Mouse (Mus musculus) cerebellum, adult (tissue): Measurements from ENCODE around the gene Rpl35.

Experiments used
- ATAC-seq: cut with Nextera tagmentation; 2 replicates; pipeline ENCODE4 v1.9.2; 2017; ENCODE audit warnings: mild to moderate bottlenecking, moderate library complexity, mixed read lengths; ENCODE audit not compliant: insufficient number of reproducible peaks, low FRiP score, low TSS enrichment

The Rpl35 gene

GRCm38 (mm10) chr2:38999381-38999780 is 6.0 kb downstream of the Rpl35 start:
- ATAC-seq, result no peak

- peak; percentile 89 for ATAC-seq
Observed at GRCm38 (mm10) chr2:38997386-38998374, 7.7 kb downstream of the Rpl35 start, which contains the start of gene Wdr38. Gene Wdr38, plus strand, starts transcription at chr2:38997476.

GRCm38 (mm10) chr2:38992452-38992851 is 13.0 kb downstream of the Rpl35 start:
- no peak for ATAC-seq

GRCm38 (mm10) chr2:38992004-38992403 is 13.4 kb downstream of the Rpl35 start:
- no peak for ATAC-seq

- ATAC-seq, result no peak
Observed at GRCm38 (mm10) chr2:38988929-38989328, 16.5 kb downstream of the Rpl35 start.

GRCm38 (mm10) chr2:38987803-38988510 is 17.5 kb downstream of the Rpl35 start:
- no peak for ATAC-seq

- ATAC-seq, result no peak
Observed at GRCm38 (mm10) chr2:38987371-38987770, 18.1 kb downstream of the Rpl35 start.

- ATAC-seq, result no peak
Observed at GRCm38 (mm10) chr2:38986580-38986979, 18.8 kb downstream of the Rpl35 start.

- ATAC-seq, result no peak
Observed at GRCm38 (mm10) chr2:38983456-38983855, 22.0 kb downstream of the Rpl35 start.

- no peak for ATAC-seq
Observed at GRCm38 (mm10) chr2:38977837-38978236, 27.6 kb downstream of the Rpl35 start.

- ATAC-seq, result no peak
Observed at GRCm38 (mm10) chr2:38975941-38976805, 29.3 kb downstream of the Rpl35 start.

GRCm38 (mm10) chr2:38975181-38975580 is 30.2 kb downstream of the Rpl35 start:
- ATAC-seq, result no peak

GRCm38 (mm10) chr2:38974171-38974570 is 31.3 kb downstream of the Rpl35 start:
- ATAC-seq, result no peak

GRCm38 (mm10) chr2:38973701-38974100 is 31.7 kb downstream of the Rpl35 start:
- ATAC-seq, result no peak

GRCm38 (mm10) chr2:38973223-38973622 is 32.2 kb downstream of the Rpl35 start:
- no peak for ATAC-seq

GRCm38 (mm10) chr2:38970057-38970456 is 35.4 kb downstream of the Rpl35 start:
- ATAC-seq, result no peak

- no peak for ATAC-seq
Observed at GRCm38 (mm10) chr2:38969650-38970049, 35.8 kb downstream of the Rpl35 start.

GRCm38 (mm10) chr2:38964198-38964597 is 41.2 kb downstream of the Rpl35 start:
- no peak for ATAC-seq

- no peak for ATAC-seq
Observed at GRCm38 (mm10) chr2:38957671-38958223, 47.7 kb downstream of the Rpl35 start.

GRCm38 (mm10) chr2:38956062-38956461 is 49.4 kb downstream of the Rpl35 start:
- no peak for ATAC-seq
